Mouse (Mus musculus): Measurements from ENCODE around the gene Spsb1. TPM values are rescaled to one million over a fixed set of nuclear protein-coding genes. Genes with fewer than 3 reads are reported as not detected.
A peak's percentile ranks its signal among the peaks of the same experiment; 100 is the strongest.

Spsb1 gene
- 11.6 and 12.5 TPM in 2 replicates for polyA plus RNA-seq (2012; rRNA removed)

DNA sequence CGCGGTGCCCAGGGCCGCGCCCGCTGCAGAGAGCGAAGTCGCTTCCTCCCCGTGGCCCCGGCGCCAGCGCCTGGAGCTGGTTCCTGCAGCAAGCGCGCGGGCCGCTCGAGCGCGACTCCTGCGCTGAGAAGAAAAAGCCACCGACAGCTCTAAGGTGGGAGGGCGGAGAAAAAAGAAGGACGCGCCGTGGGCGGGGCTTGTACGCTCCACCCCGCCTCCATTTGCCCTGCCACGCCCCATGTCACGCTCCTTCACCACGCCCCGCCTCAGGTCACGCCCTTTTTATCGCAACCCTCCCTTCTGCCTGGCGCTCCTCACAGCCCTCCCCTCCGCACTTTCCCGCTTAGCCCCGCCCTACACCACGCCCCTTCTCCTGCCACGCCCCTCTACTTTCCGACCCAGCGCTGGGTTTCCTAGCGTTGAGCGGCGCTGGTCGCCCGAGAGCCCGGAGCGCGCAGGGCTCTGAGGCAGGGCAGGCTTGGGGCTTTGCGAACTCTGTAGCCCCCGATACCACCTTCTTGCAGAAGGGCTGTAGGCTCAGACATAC, at the start of gene Spsb1:
TSS of gene Spsb1 (minus strand) at position 151 of the 547 bp plus-strand sequence.
- DNase-seq (ENCODE audit: extremely low spot score in 1 of 2, low spot score in 1 of 2), result peak; percentile 93 to 97

DNA sequence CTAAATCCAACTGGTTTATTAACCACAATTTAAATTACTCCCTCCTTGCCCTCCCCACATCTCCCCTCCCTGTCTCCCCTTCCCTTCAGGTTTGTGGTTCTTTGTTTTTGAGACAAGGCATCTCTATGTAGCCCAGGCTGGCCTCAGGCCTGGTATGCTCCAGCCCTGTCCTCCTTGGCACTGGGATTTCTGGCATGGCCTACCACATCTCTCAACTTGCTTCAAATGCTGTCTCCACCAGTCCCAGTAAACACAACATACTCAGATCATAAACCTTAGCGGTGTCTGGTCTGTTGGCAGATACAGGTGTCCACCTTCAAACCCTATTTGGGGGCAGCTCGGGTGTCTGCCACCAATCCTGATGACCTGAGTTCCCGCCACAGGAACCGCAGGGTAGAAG, 48.8 kb upstream of the Spsb1 start:
- DNase-seq (ENCODE audit: extremely low spot score in 1 of 2, low spot score in 1 of 2), result no peak

DNA sequence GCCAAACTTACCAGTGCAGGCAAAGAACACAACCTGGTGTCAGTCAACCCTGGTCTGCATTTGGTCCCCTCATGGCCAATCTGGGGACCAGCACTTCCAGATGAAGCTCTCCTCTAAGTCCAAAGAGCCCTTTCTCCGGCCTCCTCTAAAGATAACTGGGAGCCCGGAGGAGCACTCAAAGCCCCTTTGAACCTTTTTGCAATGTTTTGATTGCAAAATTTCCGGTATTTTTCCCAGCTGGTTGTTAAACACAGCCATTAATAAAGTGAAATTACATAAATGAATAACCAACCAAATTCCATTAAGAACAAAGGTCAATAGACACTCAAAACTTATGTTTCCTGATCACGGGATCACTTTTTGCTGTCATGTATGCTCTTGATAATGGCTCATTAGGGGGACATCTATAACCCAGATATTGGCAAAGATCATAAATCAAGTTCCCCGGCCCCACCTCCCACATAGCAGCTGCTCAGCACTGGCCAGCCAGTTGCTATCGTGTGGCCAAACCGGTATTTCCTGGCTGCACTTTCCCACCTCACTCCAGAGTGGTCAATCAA, 48.3 kb upstream of the Spsb1 start:
- DNase-seq (ENCODE audit: extremely low spot score in 1 of 2, low spot score in 1 of 2), result no peak

DNA sequence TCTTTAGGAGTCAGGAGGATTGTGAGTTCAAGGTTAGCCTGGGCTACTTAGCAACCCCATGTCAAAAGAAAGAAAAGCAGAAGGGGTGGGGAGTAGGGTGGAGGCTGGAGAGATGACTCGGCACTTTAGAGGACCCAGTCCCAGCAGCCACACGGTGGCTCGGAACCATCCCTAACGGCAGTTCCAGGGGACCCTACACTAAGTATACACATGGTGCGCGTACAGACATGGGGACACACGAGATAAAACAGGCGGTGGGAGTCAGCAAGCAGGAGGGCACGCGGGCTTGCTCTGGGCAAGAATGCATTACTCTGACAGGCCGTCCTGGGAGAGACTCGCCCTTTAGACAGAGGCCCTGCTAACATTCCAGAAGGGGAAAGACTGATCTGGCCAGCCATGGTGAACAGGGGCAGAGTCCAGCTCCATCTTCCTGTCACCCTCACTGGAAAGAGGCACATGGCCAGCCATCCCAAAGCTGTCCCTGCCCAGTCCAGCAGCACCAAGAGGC, 47.2 kb upstream of the Spsb1 start:
- no peak for DNase-seq (ENCODE audit: extremely low spot score in 1 of 2, low spot score in 1 of 2)

DNA sequence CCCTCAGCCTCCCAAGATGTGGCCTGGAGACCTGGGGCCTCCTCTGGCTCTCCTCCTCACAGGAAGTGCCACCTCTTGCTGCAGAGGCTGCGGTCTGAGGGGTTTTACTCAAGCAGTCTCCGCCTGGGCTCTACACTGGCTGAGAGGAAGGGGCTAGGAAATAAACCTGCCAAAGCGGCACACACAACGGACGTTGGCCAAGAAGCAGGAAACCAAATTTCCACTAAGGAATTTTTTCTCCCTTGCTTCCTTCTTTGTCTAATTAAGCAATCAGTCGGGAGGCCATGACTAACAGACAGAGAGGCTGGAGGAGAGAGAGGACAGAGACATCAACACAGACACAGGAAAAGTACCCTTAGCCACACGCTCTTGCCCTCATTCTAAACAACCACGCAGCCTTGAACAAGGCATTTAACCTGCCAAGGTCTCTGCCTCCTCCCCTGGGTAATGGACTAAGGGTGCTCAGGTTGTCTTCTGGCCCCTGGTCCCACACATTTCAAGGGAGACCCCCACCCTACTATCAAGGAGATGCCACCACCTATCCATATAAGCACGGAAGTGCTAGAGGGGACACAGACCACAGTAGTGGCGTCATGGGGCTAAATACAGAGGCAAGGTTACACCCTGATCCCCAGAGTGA, 46.5 kb upstream of the Spsb1 start:
- DNase-seq (ENCODE audit: extremely low spot score in 1 of 2, low spot score in 1 of 2), result no peak

DNA sequence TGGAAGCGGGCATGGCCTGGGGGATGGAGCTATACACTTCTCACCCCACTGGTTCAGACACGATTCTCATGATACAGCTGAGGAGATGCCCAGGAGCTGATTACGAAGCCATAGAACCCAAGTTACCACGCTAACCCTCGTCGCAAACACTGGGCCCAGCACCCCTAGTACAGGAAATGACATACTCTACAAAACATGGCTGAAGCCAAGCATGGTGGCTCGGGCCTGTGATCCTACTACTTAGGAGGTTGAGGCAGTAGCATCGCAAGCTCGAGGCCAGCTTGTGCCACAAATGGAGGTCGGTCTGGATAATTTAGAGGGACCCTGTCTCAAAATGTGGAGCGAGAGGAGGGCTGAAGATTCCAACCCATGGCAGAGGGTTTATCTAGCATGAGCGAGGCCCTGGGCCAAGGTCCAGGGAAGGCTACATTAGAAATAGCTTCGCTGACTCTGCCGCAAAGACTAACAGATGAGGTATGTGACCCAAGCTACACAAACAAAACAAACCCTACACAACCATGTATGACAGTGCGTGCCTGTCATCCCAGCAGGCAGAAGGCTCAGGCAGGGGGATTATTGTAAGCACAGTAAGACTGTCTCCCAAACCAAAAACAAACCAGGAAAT, 45.2 kb upstream of the Spsb1 start:
- no peak for DNase-seq (ENCODE audit: extremely low spot score in 1 of 2, low spot score in 1 of 2)

DNA sequence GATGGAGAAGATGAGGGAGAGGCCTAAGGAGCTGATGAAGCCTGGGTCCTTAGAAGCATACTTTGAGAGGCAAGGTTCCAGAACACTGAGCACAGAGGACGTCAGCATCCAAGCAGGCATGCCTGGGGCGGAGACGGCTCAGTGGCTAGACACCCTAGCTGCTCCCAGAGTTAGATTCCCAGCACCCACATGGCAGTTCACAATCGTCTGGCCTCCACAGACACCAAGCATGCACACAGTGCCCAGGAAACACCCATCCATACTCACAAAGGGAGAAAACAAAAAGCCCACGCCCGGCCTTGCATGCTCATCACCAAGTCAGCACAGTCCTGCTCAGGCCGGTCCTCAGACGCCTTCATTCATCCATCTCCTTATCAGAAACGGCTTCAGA, 44.7 kb upstream of the Spsb1 start:
- no peak for DNase-seq (ENCODE audit: extremely low spot score in 1 of 2, low spot score in 1 of 2)

DNA sequence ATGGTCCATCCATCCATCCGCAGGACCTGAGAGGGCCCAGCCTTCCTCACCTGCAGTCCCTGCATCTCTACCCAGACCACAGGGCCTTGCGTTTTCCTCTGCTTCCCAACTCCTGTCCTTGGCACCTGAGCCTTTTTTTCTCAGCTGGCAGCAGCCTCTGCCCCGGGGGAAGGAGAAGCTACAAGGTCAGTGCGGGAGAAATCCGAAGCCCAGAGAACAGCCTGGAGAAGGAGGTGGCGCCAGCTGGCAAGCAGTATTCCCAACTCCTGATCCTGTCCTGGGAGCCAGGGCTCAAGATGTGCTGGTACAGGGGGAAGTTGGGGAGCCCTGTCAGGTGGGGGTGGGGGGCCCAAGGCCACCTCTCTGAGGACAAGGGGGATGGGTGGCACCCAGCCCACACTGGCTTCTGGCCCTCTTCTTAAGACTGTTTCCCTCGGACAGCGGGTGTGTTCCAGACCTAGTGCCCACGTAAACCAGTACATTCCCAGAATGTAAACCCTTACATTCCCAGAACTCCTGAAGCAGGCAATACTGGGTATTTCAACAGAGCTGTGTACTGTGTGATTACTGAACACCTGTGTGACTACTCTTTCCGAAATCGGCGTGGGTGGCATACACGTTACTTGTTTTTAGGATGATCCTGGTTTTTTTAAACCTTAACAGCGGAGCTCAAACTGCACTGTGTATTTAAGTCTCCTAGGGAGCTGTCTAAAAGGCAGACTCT, 44.1 kb upstream of the Spsb1 start:
- DNase-seq (ENCODE audit: extremely low spot score in 1 of 2, low spot score in 1 of 2), result no peak

DNA sequence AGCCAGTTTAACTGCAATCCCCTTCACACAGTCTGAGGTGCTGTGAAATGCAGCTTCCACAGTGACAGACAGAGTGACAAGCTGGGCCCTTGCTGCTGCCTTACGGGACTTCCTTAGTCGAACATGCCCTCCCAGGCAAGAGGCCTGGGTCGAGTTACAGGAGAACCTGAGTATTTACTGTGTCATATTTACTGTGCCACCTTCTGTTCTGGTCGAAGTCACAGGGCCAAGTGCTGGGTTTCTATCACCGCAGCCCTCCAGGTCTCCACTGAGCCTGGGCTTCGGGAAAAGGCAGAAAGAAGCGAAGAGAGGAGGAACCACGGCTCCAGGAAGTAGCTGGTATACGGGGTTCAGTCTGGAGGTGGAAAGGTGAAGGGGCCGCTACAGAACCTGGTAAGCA, 43.2 kb upstream of the Spsb1 start:
- no peak for DNase-seq (ENCODE audit: extremely low spot score in 1 of 2, low spot score in 1 of 2)

DNA sequence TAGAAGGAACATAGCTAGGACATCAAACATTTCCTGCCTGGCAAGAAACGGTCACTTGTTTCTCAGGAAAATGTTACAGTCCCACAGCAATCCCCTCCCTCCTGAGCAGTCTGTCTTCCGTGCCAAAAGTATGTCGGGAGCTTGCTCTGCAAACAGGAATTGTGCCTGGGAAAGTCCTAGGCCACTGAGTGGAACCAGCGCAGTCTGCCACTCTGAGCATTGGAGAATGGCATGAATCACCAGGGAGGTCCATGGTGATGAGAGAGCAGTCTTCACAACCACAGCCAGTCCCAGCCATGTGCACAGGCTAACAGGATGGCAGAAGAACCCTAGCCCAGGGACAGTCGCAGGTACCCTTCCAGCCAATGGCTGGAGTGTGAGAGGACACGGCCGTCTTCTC, 41.6 kb upstream of the Spsb1 start:
- no peak for DNase-seq (ENCODE audit: extremely low spot score in 1 of 2, low spot score in 1 of 2)

DNA sequence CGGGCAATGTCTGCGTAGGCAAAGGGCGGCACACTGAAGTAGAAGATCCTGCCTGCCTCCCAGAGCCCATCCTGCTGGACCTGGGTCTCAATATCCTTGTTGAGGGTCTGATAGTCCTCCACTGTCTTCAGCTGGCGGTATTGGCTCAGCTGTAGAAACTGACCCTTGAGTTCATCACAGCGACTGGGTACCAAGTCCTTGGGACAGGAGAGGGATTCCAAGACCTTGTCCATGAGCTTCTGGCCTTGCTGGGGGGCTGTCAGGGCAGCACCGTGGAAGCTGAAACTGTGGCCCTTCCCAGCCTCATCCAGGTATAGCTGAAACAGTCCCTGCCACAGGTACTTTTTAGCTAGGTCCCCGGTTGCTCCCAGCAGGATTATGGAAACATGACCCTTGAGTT, 41.1 kb upstream of the Spsb1 start:
- no peak for DNase-seq (ENCODE audit: extremely low spot score in 1 of 2, low spot score in 1 of 2)

DNA sequence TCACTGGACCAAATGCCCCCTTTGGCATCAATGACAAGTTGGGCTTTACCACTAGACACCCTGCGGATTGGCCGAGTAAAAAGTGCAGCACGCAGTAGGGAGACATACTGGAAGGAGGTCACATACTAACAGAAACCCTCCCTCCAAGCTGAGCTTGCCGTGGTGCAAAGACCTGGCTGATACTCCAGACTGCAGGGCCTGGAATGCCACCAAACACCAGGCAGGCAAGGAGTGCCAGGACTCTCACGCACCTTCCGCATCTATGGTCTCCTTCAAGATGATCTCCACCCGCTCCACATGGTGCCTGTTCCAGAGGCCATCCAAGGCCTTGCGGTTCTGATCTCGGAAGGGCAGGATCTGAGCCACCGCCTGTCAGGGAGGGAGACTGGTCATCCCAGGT, 39.4 kb upstream of the Spsb1 start:
- DNase-seq (ENCODE audit: extremely low spot score in 1 of 2, low spot score in 1 of 2), result no peak

DNA sequence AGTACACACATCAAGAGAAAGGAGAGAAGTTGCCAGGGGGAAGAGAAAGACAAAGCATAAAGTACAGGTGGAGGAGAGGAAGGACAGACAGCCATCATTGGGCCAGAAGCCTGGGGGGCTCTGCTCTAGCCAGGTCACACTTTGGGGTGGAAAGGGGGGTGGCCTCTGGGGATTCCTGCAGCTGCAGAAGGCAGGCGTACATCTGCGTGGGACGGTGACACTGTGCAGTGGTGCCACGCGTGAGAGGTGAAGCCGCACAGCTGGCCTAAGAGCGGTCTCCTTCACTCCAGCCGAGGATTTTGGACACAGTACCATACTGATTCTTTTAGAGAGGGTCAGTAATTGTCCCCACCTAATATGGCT, 37.8 kb upstream of the Spsb1 start:
- no peak for DNase-seq (ENCODE audit: extremely low spot score in 1 of 2, low spot score in 1 of 2)

DNA sequence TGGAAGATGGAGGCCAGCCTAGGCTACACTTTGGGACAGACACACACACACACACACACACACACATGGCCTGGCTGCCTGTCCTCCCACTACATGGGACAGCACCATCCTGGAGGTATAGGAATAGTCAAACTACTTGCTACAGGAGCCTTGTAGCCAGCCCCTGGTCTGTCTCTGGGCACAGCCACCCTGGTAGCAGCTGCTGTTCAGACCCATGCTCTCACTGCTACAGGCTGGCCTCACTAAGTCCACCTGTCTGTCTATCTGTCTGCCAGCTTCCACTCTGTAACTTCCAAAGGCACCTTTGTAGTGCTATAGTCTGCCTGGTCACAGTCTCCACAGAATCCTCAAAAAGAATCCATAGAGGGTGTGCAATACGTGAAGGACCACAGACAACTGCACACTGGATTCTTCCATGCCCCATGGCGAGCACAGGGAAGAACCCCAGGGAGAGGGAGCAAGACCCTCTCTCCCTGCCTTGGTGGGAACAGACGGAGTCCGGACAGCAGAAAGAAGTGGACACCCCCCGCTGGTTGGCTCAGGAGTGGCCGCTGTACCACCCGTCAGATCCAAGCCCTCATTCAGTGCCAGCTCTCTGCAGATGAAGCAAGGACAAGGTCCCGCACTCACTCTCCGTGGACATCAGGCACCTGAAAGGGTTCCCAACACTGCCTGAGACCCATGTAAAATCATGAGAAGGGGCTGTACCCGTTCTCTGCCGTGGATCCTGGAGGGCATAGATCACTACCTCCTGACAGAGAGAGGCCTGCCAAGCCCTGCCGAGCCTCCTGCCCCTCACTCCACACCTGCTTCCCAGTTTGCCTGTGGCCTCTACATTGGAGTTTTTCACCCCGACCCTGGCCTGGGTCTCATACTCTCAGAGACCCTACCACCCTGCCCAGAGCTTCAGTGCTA, 37.2 kb upstream of the Spsb1 start:
- no peak for DNase-seq (ENCODE audit: extremely low spot score in 1 of 2, low spot score in 1 of 2)

DNA sequence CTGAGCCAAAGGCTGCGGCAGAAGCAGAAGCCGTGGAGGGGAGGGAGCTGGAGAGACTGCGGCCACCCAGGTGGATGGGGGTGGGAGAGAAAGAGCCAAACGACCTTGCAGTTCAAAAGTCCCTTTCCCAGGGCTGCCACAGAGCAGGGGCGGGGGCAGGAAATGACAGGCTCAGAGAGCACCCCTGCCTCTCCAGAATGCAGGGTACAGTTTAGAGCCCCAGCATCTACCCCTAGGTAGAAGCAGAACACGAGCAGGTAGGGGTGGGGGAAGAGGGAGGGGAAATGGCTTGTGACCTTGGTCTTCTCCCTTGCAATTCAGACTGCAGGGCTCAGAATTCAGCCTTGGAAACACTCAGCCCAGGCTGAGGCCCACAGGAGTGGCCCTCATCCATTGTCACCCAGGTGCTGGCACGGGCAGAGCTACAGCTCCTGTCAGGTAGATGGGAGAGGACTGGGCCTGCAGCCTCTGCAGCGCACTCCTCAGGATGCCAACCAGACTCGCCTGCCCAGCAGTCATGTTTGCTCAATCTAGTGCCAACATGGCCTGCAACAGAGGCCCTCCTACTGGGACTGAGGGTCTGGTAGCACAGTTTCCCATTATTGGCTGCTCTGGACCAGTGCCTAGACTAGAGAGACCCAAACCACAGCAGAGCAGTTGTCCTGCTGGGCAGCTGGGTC, 36.3 kb upstream of the Spsb1 start:
- DNase-seq (ENCODE audit: extremely low spot score in 1 of 2, low spot score in 1 of 2), result no peak

DNA sequence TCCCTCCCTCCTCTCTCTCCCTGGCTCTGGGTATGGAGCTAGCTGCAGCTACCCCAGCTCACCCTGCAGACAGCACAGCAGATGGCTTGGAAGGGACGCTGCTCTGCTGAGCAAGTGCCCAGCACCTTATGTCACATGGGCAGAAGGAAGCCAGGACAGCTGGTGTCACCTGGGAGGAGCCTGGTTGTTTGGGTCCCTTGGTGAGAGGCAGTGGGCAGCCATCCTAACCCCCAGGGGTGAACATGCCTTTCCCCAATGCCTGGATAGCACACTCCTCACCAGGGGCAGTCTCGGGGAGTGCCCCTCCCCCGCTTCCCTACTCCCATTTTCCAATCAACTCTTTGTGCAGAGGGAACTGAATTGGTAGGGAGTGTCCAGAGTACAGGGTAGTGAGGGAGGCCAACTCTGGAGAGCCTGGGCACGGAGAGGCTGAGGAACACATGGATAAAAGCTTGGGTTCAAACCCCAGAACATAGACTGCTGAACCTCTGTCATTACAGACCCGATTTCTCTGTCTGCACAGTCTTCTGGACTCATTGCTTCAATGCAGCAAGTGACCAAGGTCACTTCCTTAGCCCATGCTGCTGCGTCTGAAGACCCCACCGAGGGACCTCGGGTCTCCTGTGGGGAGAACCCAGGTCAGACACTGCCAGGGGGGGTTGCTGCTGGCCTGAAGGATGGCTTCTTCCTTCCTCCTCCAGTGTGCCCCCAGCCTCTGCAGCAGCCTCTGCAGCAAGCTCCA, 35.5 kb upstream of the Spsb1 start:
- DNase-seq (ENCODE audit: extremely low spot score in 1 of 2, low spot score in 1 of 2), result peak in 1 of 2 experiments; percentile 26

DNA sequence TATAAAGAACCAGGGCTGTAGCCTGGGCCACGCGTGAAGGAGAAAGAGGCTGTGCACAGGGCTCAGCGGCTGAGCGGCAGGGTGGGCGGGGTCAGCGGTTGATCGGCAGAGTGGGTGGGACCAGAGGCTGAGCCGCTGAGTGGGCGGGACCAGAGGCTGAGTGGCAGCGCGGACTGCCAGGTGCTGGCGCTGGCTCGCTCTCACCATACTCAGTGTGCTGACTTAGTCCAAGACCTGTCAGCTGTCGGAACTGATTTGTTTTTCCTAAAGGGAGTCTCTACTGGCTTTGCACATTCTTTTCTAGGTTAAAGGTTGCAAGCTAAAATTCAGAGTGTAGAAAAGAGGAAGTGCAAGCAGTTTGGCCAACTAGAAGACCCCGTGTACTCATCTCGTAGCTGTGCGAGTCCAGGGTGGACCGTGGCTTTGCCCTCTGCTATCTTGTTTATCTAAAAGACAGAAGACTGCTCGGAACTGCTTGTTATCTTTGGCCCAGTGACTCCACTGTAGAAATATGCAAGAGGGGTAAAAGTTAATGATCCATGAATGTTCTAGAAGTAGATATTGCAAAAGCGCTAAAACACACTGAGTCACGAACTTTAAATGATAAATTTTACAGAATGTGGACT, 34.2 kb upstream of the Spsb1 start:
- DNase-seq (ENCODE audit: extremely low spot score in 1 of 2, low spot score in 1 of 2), result peak; percentile 69 to 86

DNA sequence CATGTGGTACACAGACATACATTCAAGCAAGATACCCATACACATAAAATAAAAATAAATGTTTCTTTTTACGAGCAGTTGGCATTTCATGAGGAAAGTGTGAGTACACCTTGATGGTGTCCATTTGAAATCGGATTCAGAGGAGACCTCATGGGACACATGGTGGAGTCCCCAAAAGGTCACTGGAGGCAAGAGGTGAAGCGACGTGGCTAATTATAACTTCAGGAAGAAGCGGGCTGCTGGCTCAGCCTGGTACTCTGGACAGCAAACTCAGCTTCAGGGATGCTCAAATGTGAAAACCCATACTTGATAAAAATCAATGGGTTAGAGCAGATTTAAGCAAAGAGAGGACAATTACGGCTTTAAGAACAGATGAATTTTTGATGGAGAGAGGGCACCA, 33.5 kb upstream of the Spsb1 start:
- DNase-seq (ENCODE audit: extremely low spot score in 1 of 2, low spot score in 1 of 2), result no peak
